Mouse (Mus musculus) midbrain, postnatal 0 days (tissue): ENCODE data around the gene Snx1. TPM values are rescaled to one million over a fixed set of nuclear protein-coding genes. Genes with fewer than 3 reads are reported as not detected.

ENCODE experiments used
- ATAC-seq: fragments of 200-750 bp; cut with Nextera tagmentation; 2 replicates; pipeline ENCODE4 v1.8.0; 2017; ENCODE audit warnings: moderate number of reproducible peaks, mild to moderate bottlenecking, moderate TSS enrichment, moderate library complexity; ENCODE audit not compliant: low FRiP score
- DNase-seq: peaks from one replicate; pipeline ENCODE4 v3.0.0-alpha.2; 2015; ENCODE audit warnings: low spot score
- H3K27ac ChIP-seq: fragments of 300-500 bp; sonication (generic); 2 replicates; pipeline ENCODE4 v1.5.1; 2014; ENCODE audit warnings: low read depth, mild to moderate bottlenecking, low read length, mixed read lengths
- H3K27me3 ChIP-seq: fragments of 300-500 bp; sonication (generic); 2 replicates; pipeline ENCODE4 v1.6.1; 2014; ENCODE audit warnings: low read length, control low read depth, mixed read lengths; ENCODE audit not compliant: insufficient read depth
- H3K36me3 ChIP-seq: fragments of 300-500 bp; sonication (generic); 2 replicates; pipeline ENCODE4 v1.6.1; 2014; ENCODE audit warnings: low read length, control low read depth, mixed read lengths; ENCODE audit not compliant: insufficient read depth
- H3K4me1 ChIP-seq: fragments of 300-500 bp; sonication (generic); 2 replicates; pipeline ENCODE4 v1.6.1; 2014; ENCODE audit warnings: mild to moderate bottlenecking, control low read depth, antibody characterized with exemption, low read length, mixed read lengths; ENCODE audit not compliant: insufficient read depth
- H3K4me2 ChIP-seq: fragments of 300-500 bp; sonication (generic); 2 replicates; pipeline ENCODE4 v1.6.1; 2014; ENCODE audit warnings: low read depth, mild to moderate bottlenecking, low read length, mixed read lengths; ENCODE audit not compliant: poor library complexity, severe bottlenecking
- H3K4me3 ChIP-seq: fragments of 300-500 bp; sonication (generic); 2 replicates; pipeline ENCODE4 v1.5.1; 2014; ENCODE audit warnings: low read depth, mild to moderate bottlenecking, low read length, moderate library complexity
- H3K9ac ChIP-seq: fragments of 300-500 bp; sonication (generic); replicated peaks from 2 replicates; pipeline ENCODE4 v1.6.1; 2014; ENCODE audit warnings: mild to moderate bottlenecking, low read length, moderate library complexity, mixed read lengths; ENCODE audit not compliant: poor library complexity, severe bottlenecking
- H3K9me3 ChIP-seq: fragments of 300-500 bp; sonication (generic); 2 replicates; pipeline ENCODE4 v1.6.1; 2016; ENCODE audit warnings: low read length, control low read depth
- CTCF ChIP-seq: IDR thresholded peaks from 2 replicates; pipeline ENCODE4 v1.5.1; 2016; ENCODE audit warnings: antibody characterized with exemption, mild to moderate bottlenecking
- WGBS: fragments of 180-500 bp; shearing (Covaris S2); extraction: QIAGEN DNeasy Blood & Tissue Kit; methylation state at CpG from one replicate; pipeline ENCODE4 v1.1.7; 2014; 5-methylcytosine and 5-hydroxymethylcytosine counted together
- polyA plus RNA-seq: library from polyadenylated mRNA; unstranded; fragments of >200 nt; fragmentation: Nextera tagmentation; extraction: Ambion mirVana; gene quantifications from 2 replicates; pipeline ENCODE4 v1.2.1, GENCODE M21; 2015
- total RNA-seq: library from RNA; depleted of rRNA; stranded (reverse); fragments of >200 nt; gene quantifications from 2 replicates; pipeline ENCODE4 v1.2.3, GENCODE M21; 2014

Gene Snx1
- total and polyA plus RNA-seq, 2 experiments from 2014 or later = 38.1 to 47.1 TPM

DNA sequence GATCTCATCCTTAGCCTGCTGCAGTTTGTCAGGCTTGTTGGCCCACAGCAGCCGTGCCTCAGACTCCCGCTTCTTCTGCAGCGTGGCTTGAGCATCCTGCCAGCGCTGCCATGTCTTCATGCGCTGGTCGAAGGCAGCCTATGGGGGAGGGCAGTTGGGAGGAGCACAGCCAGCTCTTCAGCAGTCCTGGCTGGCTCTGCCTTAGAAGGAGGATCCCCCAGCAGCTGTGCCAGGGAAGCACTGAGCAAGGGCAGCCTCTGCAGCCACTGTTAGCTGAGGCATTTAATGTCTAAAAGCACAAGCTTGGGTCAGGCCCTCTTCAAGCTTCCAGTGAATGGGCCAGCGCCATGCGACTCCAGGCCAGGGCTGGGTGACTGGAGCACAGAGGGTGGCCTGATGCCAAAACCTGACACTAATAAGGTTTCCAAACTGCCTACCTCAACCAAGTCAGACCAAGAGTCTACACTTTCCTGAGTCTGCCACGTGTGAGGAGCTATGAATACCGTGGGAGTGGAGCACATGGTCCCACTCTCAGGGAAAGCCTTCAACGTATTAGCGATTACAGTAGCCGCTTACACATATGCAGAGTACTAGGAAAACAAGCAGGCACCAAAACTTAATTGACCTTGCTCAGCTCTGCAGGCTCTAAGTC is 35.7 kb downstream of the Snx1 start:
- no peak for TF ChIP-seq CTCF
- Histone ChIP-seq H3K9ac (no peak overlapping the region), H3K27me3 (no peaks in the 10 kb centered on the region), H3K4me1 (no peaks in the 10 kb centered on the region), H3K4me2 (no peak overlapping the region), H3K36me3 (peaks cover 68% of the 10 kb centered on the region), H3K4me3 (no peak overlapping the region), H3K27ac (no peak overlapping the region), H3K9me3 (no peaks in the 10 kb centered on the region)
- WGBS = 90% methylated on average over 13 of the region's 13 CpGs
- DNase-seq (peak; percentile 26), ATAC-seq (no peak)

DNA sequence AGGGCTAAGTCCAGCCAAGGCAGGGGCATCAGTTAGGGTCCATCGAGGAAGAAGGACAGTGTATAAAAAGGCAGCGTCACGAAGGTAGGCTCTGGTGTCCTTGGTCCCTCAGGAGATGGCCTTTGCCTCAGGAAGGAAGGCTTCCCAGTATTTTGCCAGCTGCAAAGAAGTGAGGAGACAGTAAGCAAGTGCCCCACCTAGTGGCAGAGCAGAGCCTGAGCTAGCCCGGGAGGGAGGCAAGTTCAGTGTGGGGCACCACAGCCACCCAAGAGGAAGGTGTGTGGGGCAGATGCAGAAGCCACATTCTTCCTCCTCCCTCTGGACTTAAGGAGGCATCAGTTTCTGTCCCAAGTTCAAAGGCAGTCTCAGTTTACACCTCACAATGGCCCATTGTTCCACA is 38.0 kb downstream of the Snx1 start:
- Histone ChIP-seq H3K9me3 (no peaks in the 10 kb centered on the region), H3K9ac (no peak overlapping the region), H3K4me2 (no peak overlapping the region), H3K27me3 (no peaks in the 10 kb centered on the region), H3K36me3 (peaks cover 47% of the 10 kb centered on the region), H3K27ac (no peak overlapping the region), H3K4me3 (no peak overlapping the region), H3K4me1 (no peaks in the 10 kb centered on the region)
- peak; percentile 74 for TF ChIP-seq CTCF
- 51% methylated on average over 4 of the region's 4 CpGs for WGBS
- ATAC-seq (no peak), DNase-seq (peak; percentile 54)

DNA sequence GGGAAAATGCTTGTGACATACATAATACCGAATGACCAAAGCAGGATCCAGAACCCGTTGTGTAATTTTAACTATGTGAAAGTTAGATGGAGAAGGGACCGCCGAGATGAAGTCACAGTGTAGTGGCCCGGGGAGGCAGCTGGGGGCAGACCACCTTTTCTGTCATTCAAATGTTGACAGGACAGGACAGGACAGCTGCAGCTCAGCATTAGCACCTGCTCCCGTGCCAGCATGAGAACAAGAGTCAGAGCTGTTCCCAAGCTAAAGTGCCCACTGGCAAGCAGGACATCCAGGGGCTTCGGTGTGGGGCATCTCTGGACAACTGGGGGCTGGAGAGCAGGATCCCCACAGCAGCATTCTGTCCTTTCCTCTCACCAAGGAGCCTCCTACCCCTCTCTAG is 39.3 kb downstream of the Snx1 start:
- no peak overlapping the region for H3K9ac ChIP-seq
- H3K4me3 ChIP-seq = no peak overlapping the region
- ATAC-seq (no peak), DNase-seq (no peak)
- H3K4me2 ChIP-seq = no peak overlapping the region
- H3K27me3 ChIP-seq = no peaks in the 10 kb centered on the region
- peaks cover 36% of the 10 kb centered on the region for H3K36me3 ChIP-seq
- H3K27ac ChIP-seq = no peak overlapping the region
- no peaks in the 10 kb centered on the region for H3K9me3 ChIP-seq
- no peak for TF ChIP-seq CTCF
- H3K4me1 ChIP-seq = no peaks in the 10 kb centered on the region
- 92% methylated on average over 7 of the region's 7 CpGs for WGBS

DNA sequence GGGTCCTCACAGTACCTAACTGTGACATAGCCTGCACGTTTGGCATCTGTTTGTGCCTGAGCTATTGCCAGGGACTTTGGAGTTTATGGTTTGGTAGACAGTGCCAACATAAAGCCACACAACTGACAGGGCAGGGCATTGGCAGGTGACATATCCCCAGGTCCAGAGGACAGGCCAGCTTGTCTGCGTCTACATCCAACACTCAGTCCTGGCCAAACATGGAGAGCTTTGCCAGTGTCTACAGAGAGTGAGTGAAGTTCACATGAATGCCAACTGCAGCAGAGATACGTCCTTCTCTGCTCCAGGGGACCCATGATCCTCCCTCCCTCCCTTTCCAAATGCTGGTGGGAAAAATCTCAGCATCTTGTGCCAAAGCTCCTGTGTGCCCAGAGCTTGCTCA is 42.2 kb downstream of the Snx1 start:
- ATAC-seq = no peak
- Histone ChIP-seq H3K9ac (no peak overlapping the region), H3K4me3 (no peak overlapping the region), H3K36me3 (peaks cover 18% of the 10 kb centered on the region), H3K9me3 (no peaks in the 10 kb centered on the region), H3K4me1 (no peaks in the 10 kb centered on the region), H3K27ac (no peak overlapping the region), H3K4me2 (no peak overlapping the region), H3K27me3 (no peaks in the 10 kb centered on the region)
- TF ChIP-seq CTCF = no peak
- WGBS = 82% methylated on average over 3 of the region's 3 CpGs
- DNase-seq = no peak

- Histone ChIP-seq H3K9ac (no peak overlapping the region), H3K4me2 (no peak overlapping the region), H3K4me1 (no peaks in the 10 kb centered on the region), H3K27ac (no peak overlapping the region), H3K9me3 (no peaks in the 10 kb centered on the region), H3K27me3 (no peaks in the 10 kb centered on the region), H3K36me3 (peaks cover under 1% of the 10 kb centered on the region; the same call in 1 of the 2 replicates), H3K4me3 (no peak overlapping the region)
- DNase-seq (no peak), ATAC-seq (no peak)
- WGBS = 81% methylated on average over 4 of the region's 4 CpGs
- TF ChIP-seq CTCF = no peak
Observed at GRCm38 (mm10) chr9:66081999-66082398, 44.4 kb downstream of the Snx1 start.

DNA sequence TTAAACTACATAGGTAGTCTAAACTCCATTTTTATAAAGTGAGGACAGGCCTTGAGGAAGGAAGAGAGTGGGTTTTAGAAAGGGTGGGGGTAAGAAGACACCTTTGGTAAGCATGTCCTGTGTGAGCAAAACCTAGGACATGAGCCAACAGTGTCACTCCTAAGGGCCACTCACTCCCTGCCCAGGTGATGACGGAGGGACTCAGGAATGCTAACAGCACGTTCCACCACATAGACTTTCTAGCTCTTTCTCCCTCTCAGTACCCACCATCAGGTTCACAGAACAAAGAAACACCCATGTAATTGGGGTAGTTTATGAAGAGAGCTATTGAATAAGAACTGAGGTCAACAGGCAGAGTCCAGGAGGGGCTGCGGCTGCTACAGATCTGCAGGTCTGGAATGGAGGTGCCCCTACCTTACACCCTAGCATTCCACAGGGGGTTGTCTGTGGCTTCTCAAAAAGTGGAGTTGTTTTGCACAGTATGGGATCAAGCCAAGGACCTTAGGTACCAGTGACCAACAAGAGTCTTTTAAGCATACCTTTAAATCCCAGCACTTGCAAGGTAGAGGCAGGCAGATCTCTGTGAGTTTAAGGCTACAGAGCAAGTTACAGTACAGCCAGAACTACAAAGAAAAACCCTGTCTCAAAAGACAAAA is 45.5 kb downstream of the Snx1 start:
- no peak for TF ChIP-seq CTCF
- Histone ChIP-seq H3K4me2 (no peak overlapping the region), H3K9ac (no peak overlapping the region), H3K36me3 (no peaks in the 10 kb centered on the region), H3K27me3 (no peaks in the 10 kb centered on the region), H3K4me3 (no peak overlapping the region), H3K9me3 (no peaks in the 10 kb centered on the region), H3K27ac (no peak overlapping the region), H3K4me1 (no peaks in the 10 kb centered on the region)
- 83% methylated on average over 3 of the region's 3 CpGs for WGBS
- no peak for DNase-seq
- ATAC-seq = no peak
